Mouse (Mus musculus) stomach, postnatal 0 days (tissue): ENCODE measurements around the gene Pkp4.

ENCODE experiments used
- CTCF ChIP-seq: IDR thresholded peaks from 2 replicates; pipeline ENCODE4 v1.5.1; 2016; ENCODE audit warnings: antibody characterized with exemption, low read depth, mild to moderate bottlenecking, moderate library complexity
- EP300 ChIP-seq: optimal IDR thresholded peaks from 2 replicates; pipeline ENCODE3; 2016; ENCODE audit warnings: antibody characterized with exemption

DNA sequence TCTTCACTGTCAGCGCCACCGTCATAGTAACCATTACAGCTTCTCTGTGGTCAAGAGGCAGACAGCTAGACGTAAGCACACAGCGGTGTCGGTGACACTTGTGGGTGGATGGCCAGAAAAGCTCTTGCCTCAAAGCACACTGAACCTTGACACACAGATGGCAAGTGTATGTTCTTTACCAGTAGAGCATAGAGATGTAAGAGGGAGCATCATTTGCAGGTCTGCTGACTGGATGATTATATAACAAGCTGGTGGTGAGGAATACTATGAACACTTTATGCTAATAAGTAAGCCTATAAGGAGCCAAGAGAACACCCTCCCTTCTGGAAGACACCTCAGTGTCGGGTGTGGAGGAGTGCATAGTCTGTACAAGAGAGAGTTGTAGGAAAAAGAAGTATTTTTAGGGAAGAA lies 98.2 kb downstream of the Pkp4 start:
- TF ChIP-seq EP300 (no peak), CTCF (no peak)
